Mouse (Mus musculus): ENCODE data around the gene Apof. TPM values are rescaled to one million over a fixed set of nuclear protein-coding genes. Genes with fewer than 3 reads are reported as not detected.
"Not testable (repeated sequence)": the region's sequence is repeated elsewhere in the genome, so short reads cannot be mapped to it uniquely, and the experiment has no call there.

The Apof gene
- polyA plus RNA-seq, 1 experiment from 2014 or later, result not detected

DNA sequence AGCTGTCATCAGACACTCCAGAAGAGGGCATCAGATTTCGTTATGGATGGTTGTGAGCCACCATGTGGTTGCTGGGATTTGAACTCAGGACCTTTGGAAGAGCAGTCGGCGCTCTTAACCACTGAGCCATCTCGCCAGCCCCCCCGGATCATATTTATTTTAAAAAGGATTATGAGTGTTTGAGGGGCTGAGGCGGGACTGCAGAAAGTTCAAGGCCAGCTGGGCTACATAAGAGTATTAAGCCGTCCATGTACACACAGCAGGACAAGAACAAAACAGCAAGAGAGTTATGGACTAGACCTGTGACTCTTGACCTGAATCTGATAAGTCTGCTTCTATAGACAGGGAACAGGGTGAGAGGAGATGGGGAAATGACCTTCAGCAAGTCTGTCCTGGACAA, 8.1 kb upstream of the Apof start:
- 90% methylated on average over 7 of the region's 7 CpGs for WGBS

DNA sequence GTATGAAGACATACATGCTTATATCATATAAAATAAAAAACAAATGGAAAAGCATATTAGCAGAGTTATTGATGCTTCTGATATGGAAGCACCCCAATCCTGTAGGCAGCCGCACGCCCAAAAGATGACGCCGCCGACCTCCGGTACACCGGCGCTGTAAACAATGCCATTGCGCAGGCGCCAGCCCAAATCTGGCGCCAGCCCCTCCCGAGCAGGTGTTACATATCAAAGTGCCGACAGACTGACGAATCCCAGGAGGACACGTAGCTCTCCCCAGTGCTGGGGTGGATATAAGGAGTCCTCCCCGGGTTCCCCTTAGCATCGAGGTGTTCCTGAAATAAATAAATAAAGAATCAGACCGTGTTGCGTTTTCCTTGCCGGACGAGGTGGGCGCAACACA, 6.2 kb upstream of the Apof start:
- Histone ChIP-seq H3K4me2 (no peak overlapping the region), H3K36me3 (no peaks in the 10 kb centered on the region), H3K4me3 (no peak overlapping the region), H3K4me1 (replicated peaks) (no peaks in the 10 kb centered on the region), H3K27ac (no peak overlapping the region), H3K9me3 (no peaks in the 10 kb centered on the region), H3K27me3 (no peaks in the 10 kb centered on the region), H3K9ac (no peak overlapping the region)
- ATAC-seq (ENCODE audit: low FRiP score), result no peak
- WGBS, result 79% methylated on average over 22 of the region's 22 CpGs

More for the DNA sequence above, 8.1 kb upstream of the Apof start:
- not testable (repeated sequence) for H3K4me1 ChIP-seq (replicated peaks); ATAC-seq (ENCODE audit: low FRiP score); H3K4me2 ChIP-seq; H3K27me3 ChIP-seq; H3K27ac ChIP-seq; H3K9me3 ChIP-seq; H3K9ac ChIP-seq; H3K4me3 ChIP-seq; H3K36me3 ChIP-seq

DNA sequence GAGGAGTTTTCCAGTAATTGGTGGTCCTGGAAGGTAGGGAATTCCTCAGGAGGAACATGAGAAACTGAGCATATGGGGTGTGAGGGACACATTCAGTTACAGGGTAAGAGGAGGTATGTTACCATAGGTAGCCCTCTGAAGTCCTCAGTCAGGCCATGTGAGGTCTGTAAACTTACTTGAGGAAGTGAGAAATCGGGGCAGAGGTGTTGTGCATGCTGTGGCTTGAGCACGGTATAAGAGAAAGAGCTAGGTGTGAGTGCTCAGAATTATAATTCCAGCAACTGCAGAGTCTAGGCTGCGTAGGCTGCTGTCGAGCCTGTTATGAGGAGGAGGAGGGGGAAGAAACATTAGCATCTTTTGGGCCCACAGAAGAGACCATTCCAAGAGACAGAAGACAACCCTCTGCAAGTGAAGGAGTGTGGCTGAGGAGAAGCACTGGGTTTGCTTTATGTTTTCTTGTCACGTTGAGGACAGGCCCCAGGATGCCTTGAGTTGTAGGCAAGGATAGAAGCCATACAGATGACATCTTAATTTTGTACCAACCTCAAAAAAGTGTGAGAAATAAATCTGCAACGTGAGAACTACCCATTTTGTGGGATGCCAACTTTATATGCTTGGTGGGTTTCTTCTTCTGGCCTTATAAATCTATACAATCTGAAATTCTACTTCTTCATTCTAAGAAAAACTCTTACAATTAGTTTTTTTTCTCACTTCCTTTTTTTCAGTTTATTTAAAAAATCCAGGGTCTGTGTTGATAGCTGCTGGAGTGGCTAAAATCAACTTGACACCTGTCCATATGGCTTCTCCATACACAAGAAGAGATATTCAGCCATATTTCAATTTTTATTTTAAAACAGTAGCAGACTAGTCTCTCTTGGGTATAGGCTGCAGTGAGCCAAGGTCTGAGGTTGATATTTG, 4.8 kb upstream of the Apof start:
- no peak for ATAC-seq (ENCODE audit: low FRiP score)
- Histone ChIP-seq H3K27ac (no peak overlapping the region), H3K4me1 (replicated peaks) (no peaks in the 10 kb centered on the region), H3K27me3 (no peaks in the 10 kb centered on the region), H3K4me2 (no peak overlapping the region), H3K9me3 (no peaks in the 10 kb centered on the region), H3K36me3 (no peaks in the 10 kb centered on the region), H3K4me3 (no peak overlapping the region), H3K9ac (no peak overlapping the region)
- 80% methylated on average over 6 of the region's 6 CpGs for WGBS

DNA sequence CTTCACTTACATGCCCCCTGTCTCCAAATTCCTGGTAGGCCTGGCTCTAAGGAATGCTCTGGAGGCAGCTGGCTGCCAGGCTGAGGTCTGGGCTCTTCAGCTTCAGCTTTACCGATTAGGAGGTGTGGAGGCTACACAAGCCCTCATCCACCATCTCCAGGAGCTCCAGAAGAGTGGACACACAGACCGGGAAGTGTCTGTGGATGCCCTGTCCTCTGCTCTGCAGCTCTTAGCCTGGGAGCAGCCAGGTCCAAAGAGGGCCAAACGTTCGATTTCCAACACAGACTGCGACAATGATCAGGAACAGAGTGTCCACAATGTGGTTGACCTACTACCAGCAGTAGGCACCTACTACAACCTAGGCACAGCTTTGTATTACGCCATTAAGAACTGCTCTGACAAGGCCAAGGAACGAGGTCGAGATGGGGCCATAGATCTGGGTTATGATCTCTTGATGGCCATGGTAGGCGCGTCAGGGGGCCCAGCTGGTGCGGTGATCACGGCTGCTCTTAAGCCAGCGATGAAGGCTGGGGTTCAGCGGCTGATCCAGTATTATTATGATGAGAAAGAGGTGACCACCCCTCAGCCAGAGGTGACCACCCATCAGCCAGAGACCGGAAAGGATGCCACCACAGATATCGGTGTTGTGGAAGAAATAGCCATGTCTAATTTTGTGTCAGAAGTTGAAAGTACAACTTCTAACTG, 887 bp downstream of the Apof start:
- Histone ChIP-seq H3K36me3 (no peaks in the 10 kb centered on the region), H3K4me2 (peak overlapping the region; percentile 62; the same call in 1 of the 2 replicates), H3K27me3 (no peaks in the 10 kb centered on the region), H3K4me3 (no peak overlapping the region), H3K9ac (no peak overlapping the region), H3K4me1 (replicated peaks) (peaks cover 5% of the 10 kb centered on the region; the same call in 1 of the 2 replicates), H3K27ac (no peak overlapping the region), H3K9me3 (no peaks in the 10 kb centered on the region)
- no peak for ATAC-seq (ENCODE audit: low FRiP score)
- WGBS, result 91% methylated on average over 16 of the region's 16 CpGs

DNA sequence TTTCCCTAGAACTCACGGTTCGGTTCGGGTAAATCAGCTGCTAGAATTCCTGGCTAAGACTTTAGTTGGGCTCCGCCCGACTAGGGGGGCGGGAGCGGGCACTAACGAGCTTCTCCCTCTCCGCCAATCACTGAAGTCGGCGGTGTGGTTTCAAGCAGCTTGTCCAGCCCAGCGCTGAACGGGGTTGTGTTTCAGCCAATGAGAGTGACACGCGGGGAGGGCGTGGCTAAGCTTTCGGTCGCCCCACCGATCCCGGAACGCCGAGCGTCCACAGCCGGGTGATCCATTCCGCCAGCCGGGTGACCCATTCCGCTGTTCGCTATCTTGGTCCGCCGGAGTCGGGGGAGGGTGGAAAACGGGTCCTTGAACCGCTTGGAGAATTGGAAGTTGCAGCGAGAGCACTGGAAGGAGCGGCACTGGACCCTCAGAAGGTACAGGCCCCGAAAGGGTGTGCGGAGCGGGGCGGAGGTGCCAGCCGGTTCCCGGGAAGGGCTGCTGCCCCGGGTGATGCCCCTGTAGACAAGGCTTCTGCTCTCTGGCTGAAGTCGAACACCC, 1.9 kb downstream of the Apof start, which contains the start of gene Stat2:
TSS of gene Stat2 (plus strand) at position 273 of the 555 bp plus-strand sequence.
- peak within 1 kb of the TSS; percentile 92 for H3K27ac ChIP-seq
- H3K4me3 ChIP-seq, result peak within 1 kb of the TSS; percentile 78
- no peaks in the 10 kb centered on the region for H3K27me3 ChIP-seq
- no peaks in the 10 kb centered on the region for H3K36me3 ChIP-seq
- peak within 1 kb of the TSS; percentile 85 for H3K9ac ChIP-seq
- peak; percentile 98 for ATAC-seq (ENCODE audit: low FRiP score)
- under 1% methylated on average over 43 of the region's 43 CpGs for WGBS
- no peaks in the 10 kb centered on the region for H3K9me3 ChIP-seq
- H3K4me1 ChIP-seq (replicated peaks), result peaks cover 5% of the 10 kb centered on the region; the same call in 1 of the 2 replicates
- H3K4me2 ChIP-seq, result peak within 1 kb of the TSS; percentile 62

DNA sequence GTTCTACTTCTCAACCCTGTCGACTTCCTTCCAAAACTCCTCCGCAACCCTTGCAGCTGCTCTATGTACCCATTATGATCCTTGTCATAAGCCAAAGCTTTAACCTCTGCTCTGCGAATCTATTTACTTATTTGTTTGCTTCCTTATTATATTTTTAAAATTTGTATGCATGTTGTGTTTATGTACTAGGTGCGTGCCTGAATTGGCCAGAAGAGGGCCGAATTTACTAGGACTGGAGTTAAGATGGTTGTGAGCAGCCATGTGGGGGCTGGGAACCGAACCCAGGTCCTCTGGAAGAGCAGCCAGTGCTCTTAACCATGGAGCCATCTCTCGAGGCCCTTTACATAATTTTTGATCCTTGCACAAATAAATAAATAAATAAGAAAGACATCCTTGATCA, 2.4 kb downstream of the Apof start:
- 40% methylated on average over 7 of the region's 7 CpGs for WGBS
- H3K9ac ChIP-seq, result peak overlapping the region; percentile 85

DNA sequence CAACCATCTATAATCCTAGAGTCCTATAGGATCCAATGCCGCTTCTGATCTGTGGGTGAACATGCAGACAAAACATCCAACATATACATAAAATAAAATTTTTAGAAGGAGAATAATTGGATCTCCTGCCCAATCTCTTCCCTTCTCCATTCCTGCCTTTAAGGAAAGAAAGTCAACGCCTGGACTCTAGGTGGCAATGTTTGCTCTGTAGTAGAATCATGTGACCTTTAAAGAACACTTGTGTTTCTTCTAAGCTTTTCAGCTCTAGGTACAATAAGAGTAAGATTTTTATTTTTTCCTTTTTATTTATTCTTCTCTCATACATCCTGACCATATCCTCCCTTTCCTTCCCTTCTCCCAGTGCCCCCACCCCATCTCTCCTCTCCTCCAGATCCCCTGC, 3.4 kb downstream of the Apof start:
- Histone ChIP-seq H3K4me2 (no peak overlapping the region), H3K9me3 (no peaks in the 10 kb centered on the region), H3K36me3 (peaks cover 6% of the 10 kb centered on the region), H3K4me1 (replicated peaks) (peaks cover 5% of the 10 kb centered on the region; the same call in 1 of the 2 replicates), H3K27ac (no peak overlapping the region), H3K27me3 (no peaks in the 10 kb centered on the region), H3K9ac (no peak overlapping the region), H3K4me3 (no peak overlapping the region)
- WGBS, result 79% methylated on average over 2 of the region's 2 CpGs
- ATAC-seq (ENCODE audit: low FRiP score), result no peak

More for the DNA sequence above, 2.4 kb downstream of the Apof start:
- Histone ChIP-seq H3K4me2 (peak overlapping the region; percentile 62), H3K4me1 (replicated peaks) (peaks cover 5% of the 10 kb centered on the region; the same call in 1 of the 2 replicates), H3K36me3 (no peaks in the 10 kb centered on the region), H3K4me3 (peak overlapping the region; percentile 78), H3K9me3 (no peaks in the 10 kb centered on the region), H3K27ac (peak overlapping the region; percentile 92), H3K27me3 (no peaks in the 10 kb centered on the region)
- no peak for ATAC-seq (ENCODE audit: low FRiP score)

DNA sequence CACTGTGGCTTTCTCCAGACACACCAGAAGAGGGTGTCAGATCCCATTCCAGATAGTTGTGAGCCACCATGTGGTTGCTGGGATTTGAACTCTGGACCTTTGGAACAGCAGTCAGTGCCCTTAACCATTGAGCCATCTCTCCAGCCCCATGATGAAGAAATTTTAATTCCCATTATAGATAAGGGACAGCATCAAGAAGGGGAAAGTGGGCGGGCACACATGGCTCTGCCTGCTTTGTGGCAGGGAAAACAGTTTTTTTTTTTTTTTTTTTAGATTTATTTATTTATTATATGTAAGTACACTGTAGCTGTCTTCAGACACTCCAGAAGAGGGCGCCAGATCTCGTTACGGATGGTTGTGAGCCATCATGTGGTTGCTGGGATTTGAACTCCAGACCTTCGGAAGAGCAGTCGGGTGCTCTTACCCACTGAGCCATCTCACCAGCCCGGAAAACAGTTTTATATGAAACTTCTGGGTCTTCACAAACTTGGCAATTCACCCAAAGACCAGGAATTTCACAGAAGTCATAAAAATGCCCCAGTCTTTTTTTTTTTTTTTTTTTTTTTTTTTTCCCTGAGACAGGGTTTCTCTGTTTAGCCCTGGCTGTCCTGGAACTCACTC, 4.5 kb downstream of the Apof start:
- not testable (repeated sequence) for H3K4me1 ChIP-seq (replicated peaks); ATAC-seq (ENCODE audit: low FRiP score); H3K27ac ChIP-seq; H3K27me3 ChIP-seq; H3K4me3 ChIP-seq; H3K4me2 ChIP-seq; H3K9me3 ChIP-seq; H3K9ac ChIP-seq
- peaks cover 15% of the 10 kb centered on the region for H3K36me3 ChIP-seq
- WGBS, result 89% methylated on average over 6 of the region's 7 CpGs

DNA sequence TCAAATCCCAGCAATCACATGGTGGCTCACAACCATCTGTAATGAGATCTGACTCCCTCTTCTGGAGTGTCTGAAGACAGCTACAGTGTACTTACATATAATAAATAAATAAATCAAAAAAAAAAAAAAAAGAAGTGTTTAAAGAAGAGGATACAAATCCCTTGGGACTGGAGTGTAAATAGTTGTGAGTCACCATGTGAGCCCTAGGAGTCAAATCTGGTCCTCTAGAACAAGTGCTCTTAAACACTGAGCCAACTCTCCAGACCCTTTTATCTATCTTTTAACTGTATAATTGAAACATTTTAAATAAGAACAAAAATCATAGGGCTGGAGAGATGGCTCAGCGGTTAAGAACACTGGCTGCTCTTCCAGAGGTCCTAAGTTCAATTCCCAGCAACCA, 6.9 kb downstream of the Apof start:
- not testable (repeated sequence) for H3K27me3 ChIP-seq

DNA sequence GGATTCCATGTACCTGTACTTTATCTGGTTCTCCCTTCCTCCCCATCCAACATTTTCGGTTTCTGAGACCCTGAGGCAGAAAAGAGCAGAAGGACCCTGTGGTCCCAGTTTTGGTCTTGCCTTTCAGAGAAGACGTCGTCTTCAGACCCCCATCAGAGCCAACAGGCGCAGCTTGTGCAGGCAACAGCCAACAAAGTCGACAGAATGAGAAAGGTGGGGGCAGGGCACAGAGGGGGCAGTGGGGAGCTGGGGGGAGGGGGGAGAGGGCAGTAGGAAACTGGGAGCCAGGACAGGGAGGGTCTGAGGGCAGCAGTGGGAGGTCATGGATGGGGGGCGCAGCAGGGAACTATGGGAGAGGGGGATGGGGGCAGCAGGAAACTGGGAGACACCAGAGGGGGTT, 9.7 kb downstream of the Apof start:
- H3K27ac ChIP-seq, result no peak overlapping the region
- no peak for ATAC-seq (ENCODE audit: low FRiP score)
- H3K36me3 ChIP-seq, result peaks cover 66% of the 10 kb centered on the region
- H3K9ac ChIP-seq, result no peak overlapping the region
- WGBS, result 66% methylated on average over 6 of the region's 6 CpGs
- no peak overlapping the region for H3K4me3 ChIP-seq
- H3K4me1 ChIP-seq (replicated peaks), result no peaks in the 10 kb centered on the region
- H3K9me3 ChIP-seq, result no peaks in the 10 kb centered on the region
- H3K27me3 ChIP-seq, result no peaks in the 10 kb centered on the region
- no peak overlapping the region for H3K4me2 ChIP-seq

More for the DNA sequence above, 6.9 kb downstream of the Apof start:
- not testable (repeated sequence) for H3K9ac ChIP-seq; H3K4me1 ChIP-seq (replicated peaks); H3K4me3 ChIP-seq; H3K9me3 ChIP-seq; ATAC-seq (ENCODE audit: low FRiP score); H3K4me2 ChIP-seq; H3K27ac ChIP-seq
- 86% methylated on average over 1 of the region's 1 CpGs for WGBS
- H3K36me3 ChIP-seq, result peaks cover 38% of the 10 kb centered on the region

DNA sequence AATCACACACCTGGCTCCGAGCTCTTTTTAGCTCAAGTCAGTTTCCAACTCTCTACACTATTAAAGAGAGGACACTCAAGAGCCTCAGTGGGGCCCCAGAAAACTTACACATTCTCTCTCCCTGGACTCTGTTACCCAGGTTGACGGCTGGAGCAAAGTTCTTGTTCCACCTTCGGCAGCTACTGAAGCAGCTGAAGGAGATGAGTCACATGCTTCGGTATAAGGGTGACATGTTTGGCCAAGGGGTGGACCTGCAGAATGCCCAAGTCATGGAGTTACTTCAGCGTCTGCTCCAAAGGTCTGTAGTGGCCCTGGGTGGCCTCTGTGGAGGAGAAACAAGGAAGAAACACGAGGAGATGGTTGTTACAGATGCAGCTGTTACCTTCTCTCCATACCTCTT, 12.5 kb downstream of the Apof start:
- no peak overlapping the region for H3K9ac ChIP-seq
- no peak overlapping the region for H3K4me2 ChIP-seq
- H3K4me3 ChIP-seq, result no peak overlapping the region
- no peaks in the 10 kb centered on the region for H3K9me3 ChIP-seq
- ATAC-seq (ENCODE audit: low FRiP score), result no peak
- peaks cover 91% of the 10 kb centered on the region for H3K36me3 ChIP-seq
- WGBS, result 91% methylated on average over 6 of the region's 6 CpGs
- no peaks in the 10 kb centered on the region for H3K27me3 ChIP-seq
- H3K27ac ChIP-seq, result no peak overlapping the region
- no peaks in the 10 kb centered on the region for H3K4me1 ChIP-seq (replicated peaks)

DNA sequence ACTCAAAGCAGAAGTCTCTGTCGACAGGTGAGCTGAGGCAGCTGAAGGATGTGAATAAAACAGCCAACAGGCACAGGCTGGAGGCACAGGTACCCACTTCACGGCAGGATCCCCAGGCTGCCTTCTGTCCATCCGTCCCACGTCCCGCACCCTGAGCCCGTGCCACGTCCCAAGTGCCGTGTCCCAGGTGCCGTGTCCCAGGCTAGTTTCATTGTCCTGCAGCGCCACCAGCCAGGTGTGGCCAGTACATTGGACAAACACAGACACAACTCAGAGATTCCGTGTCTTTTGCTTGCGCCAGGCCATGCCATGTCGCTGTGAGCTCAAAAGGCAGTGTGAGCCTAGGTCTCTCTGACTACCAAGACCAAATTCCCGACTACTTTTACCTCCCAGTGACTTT, 13.2 kb downstream of the Apof start:
- H3K9ac ChIP-seq, result no peak overlapping the region
- no peaks in the 10 kb centered on the region for H3K27me3 ChIP-seq
- no peak overlapping the region for H3K27ac ChIP-seq
- no peaks in the 10 kb centered on the region for H3K4me1 ChIP-seq (replicated peaks)
- ATAC-seq (ENCODE audit: low FRiP score), result no peak
- H3K9me3 ChIP-seq, result no peaks in the 10 kb centered on the region
- no peak overlapping the region for H3K4me3 ChIP-seq
- 96% methylated on average over 14 of the region's 14 CpGs for WGBS
- peaks cover 94% of the 10 kb centered on the region for H3K36me3 ChIP-seq
- H3K4me2 ChIP-seq, result no peak overlapping the region
